Mouse (Mus musculus) MEL (cell line): ENCODE data around the gene Zbtb1. TPM values are rescaled to one million over a fixed set of nuclear protein-coding genes. Genes with fewer than 3 reads are reported as not detected.

Source experiments
- DNase-seq: peaks from one replicate; pipeline ENCODE4 v3.0.0; 2011; ENCODE audit warnings: low read depth, low spot score
- H3K27ac ChIP-seq: 2 replicates; pipeline ENCODE4 v1.5.1; 2012; ENCODE audit warnings: low read depth, mild to moderate bottlenecking, control low read depth, low read length, moderate library complexity; ENCODE audit not compliant: control insufficient read depth
- H3K27me3 ChIP-seq, 2 experiments: fragments of 150-350 bp in 1 of 2; sonication (generic) in 1 of 2; 2 replicates each; pipeline ENCODE4 v1.6.1; 2012; ENCODE audit warnings: low read length in 2 of 2, mild to moderate bottlenecking in 2 of 2, improper control_type of control experiment in 1 of 2, moderate library complexity in 1 of 2; ENCODE audit not compliant: insufficient read depth in 2 of 2, control insufficient read depth in 1 of 2
- H3K36me3 ChIP-seq, 2 experiments: 2 replicates each; pipeline ENCODE4 v1.6.1; 2012 to 2014; ENCODE audit warnings: low read length in 2 of 2, improper control_type of control experiment in 1 of 2, inconsistent platforms in 1 of 2, mild to moderate bottlenecking in 1 of 2; ENCODE audit not compliant: insufficient read depth in 2 of 2, control insufficient read depth in 1 of 2
- H3K4me1 ChIP-seq, 2 experiments: fragments of 150-350 bp in 1 of 2; sonication (generic) in 1 of 2; 2 replicates each; pipeline ENCODE4 v1.6.1; 2012; ENCODE audit warnings: low read length in 2 of 2, improper control_type of control experiment in 1 of 2, mild to moderate bottlenecking in 1 of 2; ENCODE audit not compliant: insufficient read depth in 2 of 2, control insufficient read depth in 1 of 2
- H3K4me3 ChIP-seq, 2 experiments: fragments of 150-350 bp in 1 of 2; sonication (generic) in 1 of 2; 2 replicates each; pipeline ENCODE4 v1.5.1; 2012; ENCODE audit warnings: low read depth in 2 of 2, low read length in 2 of 2, mild to moderate bottlenecking in 2 of 2, moderate library complexity in 2 of 2, control low read depth in 1 of 2, improper control_type of control experiment in 1 of 2; ENCODE audit not compliant: control insufficient read depth in 1 of 2, insufficient read depth in 1 of 2
- H3K79me2 ChIP-seq: 2 replicates; pipeline ENCODE4 v1.6.1; 2012; ENCODE audit warnings: mild to moderate bottlenecking, low read length, moderate library complexity; ENCODE audit not compliant: control insufficient read depth, poor library complexity, insufficient read depth
- H3K9ac ChIP-seq: 2 replicates; pipeline ENCODE4 v1.6.1; 2012; ENCODE audit warnings: low read depth, mild to moderate bottlenecking, control low read depth, low read length, moderate library complexity; ENCODE audit not compliant: control insufficient read depth, poor library complexity, severe bottlenecking
- H3K9me3 ChIP-seq: fragments of 150-350 bp; sonication (generic); replicated peaks from 2 replicates; pipeline ENCODE4 v1.6.1; 2012; ENCODE audit warnings: mild to moderate bottlenecking, low read length, improper control_type of control experiment, moderate library complexity; ENCODE audit not compliant: insufficient read depth
- BHLHE40 ChIP-seq: IDR thresholded peaks from 2 replicates; pipeline ENCODE4 v1.6.1; 2012; ENCODE audit warnings: low read depth, mild to moderate bottlenecking, inconsistent platforms, low read length, improper control_type of control experiment, borderline replicate concordance
- CHD1 ChIP-seq: IDR thresholded peaks from 2 replicates; pipeline ENCODE4 v1.6.1; 2012; ENCODE audit warnings: low read depth, mild to moderate bottlenecking, inconsistent platforms, low read length, improper control_type of control experiment
- CTCF ChIP-seq, 3 experiments: IDR thresholded peaks in 2 of 3; conservative IDR thresholded peaks in 1 of 3; 2 replicates each; pipeline ENCODE4 v1.5.1; 2011 to 2012; ENCODE audit warnings: low read length in 3 of 3, low read depth in 2 of 3, mild to moderate bottlenecking in 2 of 3, improper control_type of control experiment in 1 of 3, inconsistent platforms in 1 of 3, mixed read lengths in 1 of 3, moderate library complexity in 1 of 3; ENCODE audit not compliant: control insufficient read depth in 1 of 3, insufficient read depth in 1 of 3, poor library complexity in 1 of 3, severe bottlenecking in 1 of 3
- E2F4 ChIP-seq: IDR thresholded peaks from 2 replicates; pipeline ENCODE4 v1.6.1; 2011; ENCODE audit warnings: low read depth, low read length, improper control_type of control experiment, borderline replicate concordance
- ELF1 ChIP-seq: IDR thresholded peaks from 2 replicates; pipeline ENCODE4 v1.6.1; 2014; ENCODE audit warnings: low read depth, mild to moderate bottlenecking, inconsistent platforms, low read length, improper control_type of control experiment, moderate library complexity
- EP300 ChIP-seq, 2 experiments: IDR thresholded peaks; 2 replicates each; pipeline ENCODE4 v1.6.1; 2011; ENCODE audit warnings: improper control_type of control experiment in 2 of 2, low read length in 2 of 2, low read depth in 1 of 2, mild to moderate bottlenecking in 1 of 2
- GATA1 ChIP-seq: IDR thresholded peaks from 2 replicates; pipeline ENCODE4 v1.6.1; 2011; ENCODE audit warnings: low read depth, low read length, improper control_type of control experiment
- KAT2A ChIP-seq: conservative IDR thresholded peaks from 2 replicates; pipeline ENCODE4 v1.6.1; 2012; ENCODE audit warnings: low read depth, low read length, improper control_type of control experiment, inconsistent platforms
- MAFK ChIP-seq: IDR thresholded peaks from 2 replicates; pipeline ENCODE4 v1.6.1; 2011; ENCODE audit warnings: low read depth, mild to moderate bottlenecking, low read length, improper control_type of control experiment, borderline replicate concordance
- MAX ChIP-seq: IDR thresholded peaks from 2 replicates; pipeline ENCODE4 v1.6.1; 2011; ENCODE audit warnings: low read length, improper control_type of control experiment
- MAZ ChIP-seq: IDR thresholded peaks from 2 replicates; pipeline ENCODE4 v1.6.1; 2012; ENCODE audit warnings: low read depth, mild to moderate bottlenecking, inconsistent platforms, low read length, improper control_type of control experiment
- MEF2A ChIP-seq: IDR thresholded peaks from 2 replicates; pipeline ENCODE4 v1.6.1; 2014; ENCODE audit warnings: low read depth, mild to moderate bottlenecking, inconsistent platforms, low read length, improper control_type of control experiment; ENCODE audit not compliant: poor library complexity, insufficient replicate concordance, severe bottlenecking; ENCODE audit errors: extremely low read depth
- MYB ChIP-seq: IDR thresholded peaks from 2 replicates; pipeline ENCODE4 v1.6.1; 2011; ENCODE audit warnings: mild to moderate bottlenecking, low read depth, low read length, improper control_type of control experiment
- MYC ChIP-seq: IDR thresholded peaks from 2 replicates; pipeline ENCODE4 v1.6.1; 2011; ENCODE audit warnings: low read depth, mild to moderate bottlenecking, low read length, improper control_type of control experiment, moderate library complexity
- NELFE ChIP-seq: IDR thresholded peaks from 2 replicates; pipeline ENCODE4 v1.6.1; 2011; ENCODE audit warnings: low read depth, low read length, improper control_type of control experiment
- NRF1 ChIP-seq: IDR thresholded peaks from 2 replicates; pipeline ENCODE4 v1.6.1; 2014; ENCODE audit warnings: low read depth, mild to moderate bottlenecking, inconsistent platforms, low read length, improper control_type of control experiment, moderate library complexity; ENCODE audit not compliant: poor library complexity, insufficient read depth, severe bottlenecking
- POLR2AphosphoS2 ChIP-seq: IDR thresholded peaks from 2 replicates; pipeline ENCODE4 v1.6.1; 2011; ENCODE audit warnings: low read length, improper control_type of control experiment
- POLR2AphosphoS5 ChIP-seq: IDR thresholded peaks from 2 replicates; pipeline ENCODE4 v1.6.1; 2012; ENCODE audit warnings: low read depth, borderline replicate concordance, mild to moderate bottlenecking, inconsistent platforms, low read length, moderate library complexity, mixed read lengths
- RAD21 ChIP-seq: IDR thresholded peaks from 2 replicates; pipeline ENCODE4 v1.6.1; 2011; ENCODE audit warnings: mild to moderate bottlenecking, low read depth, low read length, improper control_type of control experiment
- SIN3A ChIP-seq: IDR thresholded peaks from 2 replicates; pipeline ENCODE4 v1.6.1; 2012; ENCODE audit warnings: low read length, improper control_type of control experiment, inconsistent platforms
- TAL1 ChIP-seq: IDR thresholded peaks from 2 replicates; pipeline ENCODE4 v1.6.1; 2012; ENCODE audit warnings: mild to moderate bottlenecking, inconsistent platforms, low read length, moderate library complexity, mixed read lengths
- TCF12 ChIP-seq: IDR thresholded peaks from 2 replicates; pipeline ENCODE4 v1.6.1; 2014; ENCODE audit warnings: low read depth, mild to moderate bottlenecking, inconsistent platforms, low read length, improper control_type of control experiment, moderate library complexity
- UBTF ChIP-seq: IDR thresholded peaks from 2 replicates; pipeline ENCODE4 v1.6.1; 2012; ENCODE audit warnings: low read depth, mild to moderate bottlenecking, inconsistent platforms, low read length, improper control_type of control experiment, moderate library complexity, borderline replicate concordance; ENCODE audit not compliant: insufficient read depth
- USF1 ChIP-seq: IDR thresholded peaks from 2 replicates; pipeline ENCODE4 v1.6.1; 2014; ENCODE audit warnings: low read depth, mild to moderate bottlenecking, inconsistent platforms, low read length, improper control_type of control experiment, moderate library complexity
- ZC3H11A ChIP-seq: IDR thresholded peaks from 2 replicates; pipeline ENCODE4 v1.6.1; 2012; ENCODE audit warnings: low read depth, mild to moderate bottlenecking, inconsistent platforms, low read length, improper control_type of control experiment
- ZKSCAN1 ChIP-seq: IDR thresholded peaks from 2 replicates; pipeline ENCODE4 v1.6.1; 2012; ENCODE audit warnings: low read depth, mild to moderate bottlenecking, inconsistent platforms, low read length, improper control_type of control experiment, moderate library complexity
- ZMIZ1 ChIP-seq: IDR thresholded peaks from 2 replicates; pipeline ENCODE4 v1.6.1; 2012; ENCODE audit warnings: low read depth, mild to moderate bottlenecking, inconsistent platforms, low read length, improper control_type of control experiment, moderate library complexity
- ZNF384 ChIP-seq: IDR thresholded peaks from 2 replicates; pipeline ENCODE4 v1.6.1; 2012; ENCODE audit warnings: low read depth, mild to moderate bottlenecking, inconsistent platforms, low read length, improper control_type of control experiment
- polyA plus RNA-seq, 2 experiments: library from polyadenylated mRNA; stranded (reverse) in 1 of 2; unstranded in 1 of 2; fragments of >175 nt in 1 of 2; fragments of >200 nt in 1 of 2; gene quantifications; 2 replicates each; pipeline versions ENCODE4 v1.2.1 to v1.2.4; 2012; ENCODE audit warnings: low replicate concordance in 2 of 2, low read depth in 1 of 2; ENCODE audit not compliant: insufficient read length in 2 of 2, insufficient read depth in 1 of 2, missing spikeins in 1 of 2
- total RNA-seq: library from RNA; depleted of rRNA; stranded (reverse); fragments of 300-350 nt; gene quantifications from 2 replicates; pipeline ENCODE4 v1.2.3, GENCODE M21; 2012

Zbtb1 gene
- total and polyA plus RNA-seq, 3 experiments = 5.1 to 7.0 TPM; not detected in 1

DNA sequence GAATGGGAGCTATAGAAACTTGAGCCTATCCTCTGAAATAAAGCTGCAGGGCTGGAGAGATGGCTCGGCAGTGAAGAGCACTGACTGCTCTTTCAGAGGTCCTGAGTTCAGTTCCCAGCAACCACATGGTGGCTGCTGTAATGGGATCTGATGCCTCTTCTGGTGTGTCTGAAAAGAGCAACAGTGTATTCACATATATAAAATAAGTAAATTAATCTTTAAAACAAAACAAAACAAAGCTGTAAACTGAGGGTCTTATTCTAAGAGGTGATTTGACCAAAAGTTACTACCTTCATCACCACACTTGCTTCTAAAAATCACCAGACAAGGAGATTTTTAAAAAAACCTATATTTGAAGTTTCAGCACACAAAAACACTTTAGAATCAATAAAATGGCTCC lies 9.2 kb upstream of the Zbtb1 start:
- Histone ChIP-seq H3K27ac (peak overlapping the region; percentile 98), H3K27me3 (no peaks in the 10 kb centered on the region), H3K9ac (peak overlapping the region; percentile 85), H3K9me3 (no peaks in the 10 kb centered on the region), H3K4me3 (peak overlapping the region; percentile 0 to 22; a peak in 3 of 4 replicates), H3K4me1 (peaks cover 20 to 28% of the 10 kb centered on the region in 2 experiments), H3K36me3 (peaks cover 0 to 37% of the 10 kb centered on the region in 2 experiments; a peak in 2 of 4 replicates), H3K79me2 (peaks cover 13% of the 10 kb centered on the region)
- TF ChIP-seq TCF12 (no peak), CHD1 (0 out of 2 replicates have a peak, but pooled peaks have one; percentile 78), NELFE (0 out of 2 replicates have a peak, but pooled peaks have one; percentile 16), MYC (peak; percentile 46; the same call in 1 of the 2 replicates)
- DNase-seq = peak; percentile 51

GRCm38 (mm10) chr12:76361405-76362302 lies 8.4 kb upstream of the Zbtb1 start:
- no peaks in the 10 kb centered on the region for H3K9me3 ChIP-seq
- H3K4me1 ChIP-seq = peaks cover 28 to 32% of the 10 kb centered on the region in 2 experiments
- H3K79me2 ChIP-seq = peaks cover 18% of the 10 kb centered on the region
- peak overlapping the region; percentile 85 for H3K9ac ChIP-seq
- no peaks in the 10 kb centered on the region for H3K27me3 ChIP-seq
- peak; percentile 93 for DNase-seq
- H3K4me3 ChIP-seq = peak overlapping the region; percentile 1 to 50; a peak in 3 of 4 replicates
- H3K36me3 ChIP-seq = peaks cover 0 to 43% of the 10 kb centered on the region in 2 experiments; a peak in 2 of 4 replicates
- H3K27ac ChIP-seq = peak overlapping the region; percentile 98
- TF ChIP-seq NELFE (peak; percentile 54), EP300 (IDR thresholded peaks at IDR 0.05; ENCODE audit: low read depth in 1 of 2, low read length in 2 of 2) (peak; percentile 95 to 98), GATA1 (peak; percentile 99), KAT2A (no peak), MAFK (no peak), ELF1 (no peak), MYB (peak; percentile 97), TAL1 (peak; percentile 62), POLR2AphosphoS5 (no peak), POLR2AphosphoS2 (peak; percentile 84), MAZ (no peak), E2F4 (no peak), USF1 (no peak), SIN3A (peak; percentile 97), BHLHE40 (no peak), MYC (peak; percentile 82), UBTF (no peak), MAX (no peak), RAD21 (no peak), CTCF (IDR thresholded peaks at IDR 0.05 in 2 of 3, conservative IDR thresholded peaks at IDR 0.05 in 1 of 3; ENCODE audit: control insufficient read depth in 1 of 3, insufficient read depth in 1 of 3, low read depth in 2 of 3, low read length in 3 of 3, poor library complexity in 1 of 3, severe bottlenecking in 1 of 3) (no peak), NRF1 (no peak), ZMIZ1 (peak; percentile 99), ZNF384 (peak; percentile 96), MEF2A (no peak), ZC3H11A (no peak), ZKSCAN1 (no peak)
